Mouse (Mus musculus) brown adipose tissue, adult 24 weeks (tissue): ENCODE data around the gene Cltc. TPM values are rescaled to one million over a fixed set of nuclear protein-coding genes. Genes with fewer than 3 reads are reported as not detected.
A peak's percentile ranks its signal among the peaks of the same experiment; 100 is the strongest.

ENCODE experiments used
- H3K27ac ChIP-seq: fragments of 200-500 bp; replicated peaks from 2 replicates; pipeline ENCODE4 v1.5.1; 2012; ENCODE audit warnings: low read depth, mild to moderate bottlenecking, low read length
- H3K4me1 ChIP-seq: fragments of 200-500 bp; 2 replicates; pipeline ENCODE4 v1.6.1; 2012; ENCODE audit warnings: low read length, mixed read lengths; ENCODE audit not compliant: control insufficient read depth, insufficient read depth, insufficient read length
- H3K4me3 ChIP-seq: fragments of 200-500 bp; 2 replicates; pipeline ENCODE4 v1.5.1; 2012; ENCODE audit warnings: low read depth, mild to moderate bottlenecking, low read length, moderate library complexity; ENCODE audit not compliant: insufficient read depth
- polyA plus RNA-seq: library from polyadenylated mRNA; stranded (reverse); fragments of >200 nt; gene quantifications from 2 replicates; pipeline ENCODE4 v1.2.4, GENCODE M21; 2012; ENCODE audit not compliant: missing spikeins, insufficient read depth, insufficient read length

The Cltc gene
- polyA plus RNA-seq, 1 experiment = 155 TPM

- Histone ChIP-seq H3K27ac (peak overlapping the region; percentile 21), H3K4me1 (no peaks in the 10 kb centered on the region), H3K4me3 (no peak overlapping the region)
Observed at GRCm38 (mm10) chr11:86719390-86719789, 38.0 kb downstream of the Cltc start.

- no peak overlapping the region for H3K27ac ChIP-seq
- H3K4me3 ChIP-seq = no peak overlapping the region
- no peaks in the 10 kb centered on the region for H3K4me1 ChIP-seq
Observed at GRCm38 (mm10) chr11:86718369-86718768, 39.0 kb downstream of the Cltc start.

- no peak overlapping the region for H3K4me3 ChIP-seq
- peak overlapping the region; percentile 30 for H3K27ac ChIP-seq
- H3K4me1 ChIP-seq = no peaks in the 10 kb centered on the region
Observed at GRCm38 (mm10) chr11:86717306-86718065, 39.9 kb downstream of the Cltc start.

- Histone ChIP-seq H3K27ac (peak overlapping the region; percentile 30; the same call in 1 of the 2 replicates), H3K4me3 (no peak overlapping the region), H3K4me1 (no peaks in the 10 kb centered on the region)
Observed at GRCm38 (mm10) chr11:86714606-86715005, 42.8 kb downstream of the Cltc start.

- no peaks in the 10 kb centered on the region for H3K4me1 ChIP-seq
- no peak overlapping the region for H3K27ac ChIP-seq
- H3K4me3 ChIP-seq = no peak overlapping the region
Observed at GRCm38 (mm10) chr11:86701151-86701550, 56.2 kb downstream of the Cltc start.

- H3K4me3 ChIP-seq = no peak overlapping the region
- H3K27ac ChIP-seq = no peak overlapping the region
- no peaks in the 10 kb centered on the region for H3K4me1 ChIP-seq
Observed at GRCm38 (mm10) chr11:86695461-86695860, 61.9 kb downstream of the Cltc start.

GRCm38 (mm10) chr11:86692546-86692945, 64.8 kb downstream of the Cltc start:
- H3K4me1 ChIP-seq = no peaks in the 10 kb centered on the region
- H3K27ac ChIP-seq = no peak overlapping the region
- no peak overlapping the region for H3K4me3 ChIP-seq

- H3K27ac ChIP-seq = no peak overlapping the region
- H3K4me1 ChIP-seq = no peaks in the 10 kb centered on the region
- H3K4me3 ChIP-seq = no peak overlapping the region
Observed at GRCm38 (mm10) chr11:86691956-86692355, 65.4 kb downstream of the Cltc start.

GRCm38 (mm10) chr11:86691482-86691881, 65.9 kb downstream of the Cltc start:
- Histone ChIP-seq H3K4me3 (no peak overlapping the region), H3K27ac (no peak overlapping the region), H3K4me1 (no peaks in the 10 kb centered on the region)

GRCm38 (mm10) chr11:86690383-86690782, 67.0 kb downstream of the Cltc start:
- H3K27ac ChIP-seq = no peak overlapping the region
- no peaks in the 10 kb centered on the region for H3K4me1 ChIP-seq
- no peak overlapping the region for H3K4me3 ChIP-seq

GRCm38 (mm10) chr11:86685366-86685765, 72.0 kb downstream of the Cltc start:
- no peaks in the 10 kb centered on the region for H3K4me1 ChIP-seq
- no peak overlapping the region for H3K4me3 ChIP-seq
- H3K27ac ChIP-seq = no peak overlapping the region

- Histone ChIP-seq H3K27ac (peak overlapping the region; percentile 53), H3K4me1 (no peaks in the 10 kb centered on the region), H3K4me3 (peak overlapping the region; percentile 85)
Observed at GRCm38 (mm10) chr11:86684126-86685012, 73.0 kb downstream of the Cltc start.

GRCm38 (mm10) chr11:86683395-86684125, 73.8 kb downstream of the Cltc start, which contains the start of the genes Vmp1 and Ptrh2:
Vmp1 (minus strand) TSS chr11:86683836.
Ptrh2 (plus strand) TSS chr11:86683985.
- peak within 1 kb of the TSS; percentile 53 for H3K27ac ChIP-seq
- peak within 1 kb of the TSS; percentile 85 for H3K4me3 ChIP-seq
- H3K4me1 ChIP-seq = no peaks in the 10 kb centered on the region

GRCm38 (mm10) chr11:86682861-86683260, 74.5 kb downstream of the Cltc start:
- peak overlapping the region; percentile 85 for H3K4me3 ChIP-seq

GRCm38 (mm10) chr11:86681423-86681822, 75.9 kb downstream of the Cltc start:
- no peak overlapping the region for H3K27ac ChIP-seq

More at GRCm38 (mm10) chr11:86682861-86683260, 74.5 kb downstream of the Cltc start:
- H3K4me1 ChIP-seq = no peaks in the 10 kb centered on the region
- H3K27ac ChIP-seq = no peak overlapping the region

More at GRCm38 (mm10) chr11:86681423-86681822, 75.9 kb downstream of the Cltc start:
- no peak overlapping the region for H3K4me3 ChIP-seq
- H3K4me1 ChIP-seq = no peaks in the 10 kb centered on the region
